In genomic region chr10:121432041-121432634, GRCm38 (mm10) we compare ENCODE assay signal across 8 mouse cellular contexts. TPM values are rescaled to one million over a fixed set of nuclear protein-coding genes. Genes with fewer than 3 reads are reported as not detected.
A peak's percentile ranks its signal among the peaks of the same experiment; 100 is the strongest.
DNase-seq lines count a peak whose midpoint lies in the region; ATAC-seq lines count a peak whose summit lies in the region.

No protein-coding gene starts in this region.

- intact Hi-C loops in left cerebral cortex, postnatal 36 days (cut with DNase I) = no loop called here

- no peak for ATAC-seq in forebrain, embryonic 12.5 days (ENCODE audit: low FRiP score)
- ATAC-seq in forebrain, embryonic 11.5 days (replicated peaks; ENCODE audit: low FRiP score) = no peak
- peak; percentile 19; the same call in 1 of the 2 replicates for ATAC-seq in hindbrain, embryonic 14.5 days (ENCODE audit: low FRiP score)

- no peaks in the 10 kb centered on the region for H3K9me3 ChIP-seq in forebrain, embryonic 12.5 days
- H3K9me3 ChIP-seq in forebrain, embryonic 11.5 days (ENCODE audit: control insufficient read depth, low read length) = no peaks in the 10 kb centered on the region
- no peaks in the 10 kb centered on the region for H3K9me3 ChIP-seq in hindbrain, embryonic 14.5 days (ENCODE audit: control insufficient read depth, low read length)

- 0 out of 2 replicates have a peak overlapping the region, but pooled peaks have one; percentile 31 for H3K27ac ChIP-seq in forebrain, embryonic 12.5 days
- H3K27ac ChIP-seq in forebrain, embryonic 11.5 days (ENCODE audit: low read depth, low read length) = no peak overlapping the region
- peak overlapping the region; percentile 60 for H3K27ac ChIP-seq in hindbrain, embryonic 14.5 days

- DNase-seq in forebrain, embryonic 11.5 days (ENCODE audit: low spot score) = no peak
- peak; percentile 59 for DNase-seq in brain, adult 2 months (ENCODE audit: low read depth, low spot score)
- DNase-seq in hindbrain, embryonic 14.5 days (ENCODE audit: low spot score) = no peak
- peak; percentile 85 for DNase-seq in lung, postnatal 10 days
- DNase-seq in left cerebral cortex, postnatal 36 days (ENCODE audit: low spot score in 2 of 2) = no peak
- no peak for DNase-seq in adipocyte (ENCODE audit: low spot score)
- DNase-seq in adrenal gland, postnatal 14 days = no peak

- no peak overlapping the region for H3K4me2 ChIP-seq in forebrain, embryonic 12.5 days
- no peak overlapping the region for H3K4me2 ChIP-seq in forebrain, embryonic 11.5 days (ENCODE audit: low read depth, low read length, severe bottlenecking)
- H3K4me2 ChIP-seq in hindbrain, embryonic 14.5 days (replicated peaks) = no peak overlapping the region

- H3K9ac ChIP-seq in forebrain, embryonic 12.5 days = no peak overlapping the region
- H3K9ac ChIP-seq in forebrain, embryonic 11.5 days (ENCODE audit: low read length) = no peak overlapping the region
- no peak overlapping the region for H3K9ac ChIP-seq in hindbrain, embryonic 14.5 days

- no peaks in the 10 kb centered on the region for H3K36me3 ChIP-seq in forebrain, embryonic 12.5 days (replicated peaks)
- no peaks in the 10 kb centered on the region for H3K36me3 ChIP-seq in forebrain, embryonic 11.5 days (ENCODE audit: control insufficient read depth, insufficient read depth, low read length)
- no peaks in the 10 kb centered on the region for H3K36me3 ChIP-seq in hindbrain, embryonic 14.5 days (replicated peaks; ENCODE audit: control insufficient read depth, insufficient read depth)

- H3K4me1 ChIP-seq in forebrain, embryonic 12.5 days = peaks cover 29% of the 10 kb centered on the region
- H3K4me1 ChIP-seq in forebrain, embryonic 11.5 days (replicated peaks; ENCODE audit: control insufficient read depth, insufficient read depth, low read length) = peaks cover 8% of the 10 kb centered on the region
- H3K4me1 ChIP-seq in hindbrain, embryonic 14.5 days (replicated peaks; ENCODE audit: control insufficient read depth, insufficient read depth, low read length) = peaks cover 28% of the 10 kb centered on the region

- H3K4me3 ChIP-seq in forebrain, embryonic 12.5 days (replicated peaks) = no peak overlapping the region
- no peak overlapping the region for H3K4me3 ChIP-seq in forebrain, embryonic 11.5 days (ENCODE audit: low read depth, low read length)
- no peak overlapping the region for H3K4me3 ChIP-seq in hindbrain, embryonic 14.5 days (replicated peaks; ENCODE audit: low read length)

- 0 out of 2 replicates have a peak, but pooled peaks cover 12% of the 10 kb centered on the region for H3K27me3 ChIP-seq in forebrain, embryonic 12.5 days
- no peaks in the 10 kb centered on the region for H3K27me3 ChIP-seq in forebrain, embryonic 11.5 days (ENCODE audit: control insufficient read depth, insufficient read depth, low read length)
- no peaks in the 10 kb centered on the region for H3K27me3 ChIP-seq in hindbrain, embryonic 14.5 days (ENCODE audit: control insufficient read depth, insufficient read depth, low read length)

- 61% methylated on average over 12 of the region's 12 CpGs for WGBS in forebrain, embryonic 12.5 days
- 61% methylated on average over 12 of the region's 12 CpGs for WGBS in forebrain, embryonic 11.5 days
- WGBS in hindbrain, embryonic 14.5 days = 54% methylated on average over 12 of the region's 12 CpGs

RNA-seq across cellular contexts. Expression of gene Rassf3, which starts 44.0 kb away (rescaled TPM):
- polyA plus RNA-seq in forebrain, embryonic 12.5 days (2016; fragmentation: Nextera tagmentation; extraction: Ambion mirVana) = 6.6 and 7.3 TPM in 2 replicates
- 5.5 and 7.6 TPM in 2 replicates for polyA plus RNA-seq in forebrain, embryonic 11.5 days (2014; fragmentation: Nextera tagmentation; extraction: Ambion mirVana)
- 5.8 and 6.5 TPM in 2 replicates for polyA plus RNA-seq in hindbrain, embryonic 14.5 days (2014; fragmentation: Nextera tagmentation; extraction: Ambion mirVana)
- total RNA-seq in left cerebral cortex, postnatal 36 days (2021) = 10 to 100 TPM; 30.8 to 47.3 TPM
- total RNA-seq in adrenal gland, postnatal 14 days (2021) = 40.1 and 41.1 TPM in 2 replicates

Comparison
In these comparisons a context has a peak if more than half of its experiments do, and no peak if none do; other contexts are left out.
1. DNase-seq: peak in brain, adult 2 months (single experiment) and lung, postnatal 10 days (single experiment); none in forebrain, embryonic 11.5 days (single experiment), hindbrain, embryonic 14.5 days (single experiment), left cerebral cortex, postnatal 36 days (0 of 2), adipocyte (single experiment) and adrenal gland, postnatal 14 days (single experiment).